Mouse (Mus musculus) forebrain, postnatal 0 days (tissue): ENCODE data around the gene Olfr1443. TPM values are rescaled to one million over a fixed set of nuclear protein-coding genes. Genes with fewer than 3 reads are reported as not detected.
"Not testable (repeated sequence)": the region's sequence is repeated elsewhere in the genome, so short reads cannot be mapped to it uniquely, and the experiment has no call there.

Experiments
- ATAC-seq: fragments of 200-750 bp; cut with Nextera tagmentation; 2 replicates; pipeline ENCODE4 v1.8.0; 2017; ENCODE audit warnings: mild to moderate bottlenecking, moderate library complexity
- DNase-seq: peaks from one replicate; pipeline ENCODE4 v3.0.0-alpha.2; 2015
- H3K27ac ChIP-seq: fragments of 300-500 bp; sonication (generic); 2 replicates; pipeline ENCODE4 v1.5.1; 2014; ENCODE audit warnings: low read depth, mild to moderate bottlenecking, antibody characterized with exemption, low read length, moderate library complexity, mixed read lengths
- H3K27me3 ChIP-seq: fragments of 300-500 bp; sonication (generic); 2 replicates; pipeline ENCODE4 v1.6.1; 2014; ENCODE audit warnings: mild to moderate bottlenecking, low read length, mixed read lengths; ENCODE audit not compliant: insufficient read depth
- H3K36me3 ChIP-seq: fragments of 300-500 bp; sonication (generic); 2 replicates; pipeline ENCODE4 v1.6.1; 2014; ENCODE audit warnings: mild to moderate bottlenecking, moderate library complexity; ENCODE audit not compliant: insufficient read depth
- H3K4me1 ChIP-seq: fragments of 300-500 bp; sonication (generic); 2 replicates; pipeline ENCODE4 v1.6.1; 2014; ENCODE audit warnings: antibody characterized with exemption; ENCODE audit not compliant: insufficient read depth
- H3K4me2 ChIP-seq: fragments of 300-500 bp; sonication (generic); 2 replicates; pipeline ENCODE4 v1.6.1; 2014; ENCODE audit warnings: low read depth, mild to moderate bottlenecking, moderate library complexity
- H3K4me3 ChIP-seq: fragments of 300-500 bp; sonication (generic); 2 replicates; pipeline ENCODE4 v1.5.1; 2014; ENCODE audit warnings: low read depth, low read length, mixed read lengths
- H3K9ac ChIP-seq: fragments of 300-500 bp; sonication (generic); 2 replicates; pipeline ENCODE4 v1.6.1; 2014; ENCODE audit warnings: mild to moderate bottlenecking
- H3K9me3 ChIP-seq: fragments of 300-500 bp; sonication (generic); 2 replicates; pipeline ENCODE4 v1.6.1; 2016; ENCODE audit warnings: low read length
- CTCF ChIP-seq: sonication (generic); IDR thresholded peaks from 2 replicates; pipeline ENCODE4 v1.5.1; 2016; ENCODE audit warnings: antibody characterized with exemption, control low read depth, low read depth
- WGBS: fragments of 180-500 bp; shearing (Covaris S2); extraction: QIAGEN DNeasy Blood & Tissue Kit; methylation state at CpG from one replicate; pipeline ENCODE4 v1.1.7; 2014; 5-methylcytosine and 5-hydroxymethylcytosine counted together
- polyA plus RNA-seq: library from polyadenylated mRNA; unstranded; fragments of >200 nt; fragmentation: Nextera tagmentation; extraction: Ambion mirVana; gene quantifications from 2 replicates; pipeline ENCODE4 v1.2.1, GENCODE M21; 2015
- total RNA-seq: library from RNA; depleted of rRNA; stranded (reverse); fragments of >200 nt; gene quantifications from 2 replicates; pipeline ENCODE4 v1.2.3, GENCODE M21; 2014

Gene Olfr1443
- total and polyA plus RNA-seq, 2 experiments from 2014 or later, result not detected

DNA sequence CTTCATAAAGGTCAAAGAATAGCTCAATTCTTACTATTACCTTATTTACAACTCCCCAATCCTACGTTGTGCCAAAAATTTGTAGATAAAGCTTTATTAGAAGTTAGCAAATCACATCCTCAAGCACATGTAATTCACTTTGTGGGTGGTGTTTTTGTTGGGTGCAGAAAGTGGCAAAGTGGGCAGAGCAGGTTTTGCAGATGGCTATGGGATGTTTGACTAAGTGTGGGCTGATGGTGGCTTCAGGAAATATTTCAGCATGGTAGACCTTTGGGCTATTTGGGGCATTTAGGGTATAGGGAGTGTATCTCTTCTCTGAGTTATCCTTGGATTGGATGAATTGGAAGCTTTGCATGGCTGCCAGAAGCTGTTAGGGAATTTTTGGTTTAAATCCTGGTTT lies 11.8 kb upstream of the Olfr1443 start:
- DNase-seq (no peak), ATAC-seq (no peak)
- Histone ChIP-seq H3K36me3 (no peaks in the 10 kb centered on the region), H3K27ac (no peak overlapping the region), H3K4me2 (no peak overlapping the region), H3K9me3 (0 out of 2 replicates have a peak, but pooled peaks cover 6% of the 10 kb centered on the region), H3K9ac (no peak overlapping the region), H3K4me3 (no peak overlapping the region), H3K27me3 (no peaks in the 10 kb centered on the region), H3K4me1 (no peaks in the 10 kb centered on the region)
- 78% methylated on average over 1 of the region's 1 CpGs for WGBS
- no peak for TF ChIP-seq CTCF

GRCm38 (mm10) chr19:12668601-12669000 lies 9.3 kb upstream of the Olfr1443 start:
- H3K4me3 ChIP-seq, H3K4me2 ChIP-seq, ATAC-seq, H3K36me3 ChIP-seq, H3K9me3 ChIP-seq, H3K27me3 ChIP-seq, H3K27ac ChIP-seq, DNase-seq, H3K9ac ChIP-seq, H3K4me1 ChIP-seq: not testable (repeated sequence)
- 96% methylated on average over 3 of the region's 3 CpGs for WGBS

- Histone ChIP-seq H3K9me3 (no peaks in the 10 kb centered on the region), H3K9ac (no peak within 1 kb of the TSS), H3K4me3 (no peak within 1 kb of the TSS), H3K4me2 (no peak within 1 kb of the TSS), H3K27ac (no peak within 1 kb of the TSS), H3K4me1 (no peaks in the 10 kb centered on the region), H3K27me3 (no peaks in the 10 kb centered on the region), H3K36me3 (no peaks in the 10 kb centered on the region)
- DNase-seq, result no peak
- no peak for ATAC-seq
- no peak for TF ChIP-seq CTCF
These were observed 7.8 kb upstream of the Olfr1443 start, which contains the start of gene Olfr1442 for GRCm38 (mm10) chr19:12670139-12670538. Olfr1442 (plus strand) TSS chr19:12670439.

DNA sequence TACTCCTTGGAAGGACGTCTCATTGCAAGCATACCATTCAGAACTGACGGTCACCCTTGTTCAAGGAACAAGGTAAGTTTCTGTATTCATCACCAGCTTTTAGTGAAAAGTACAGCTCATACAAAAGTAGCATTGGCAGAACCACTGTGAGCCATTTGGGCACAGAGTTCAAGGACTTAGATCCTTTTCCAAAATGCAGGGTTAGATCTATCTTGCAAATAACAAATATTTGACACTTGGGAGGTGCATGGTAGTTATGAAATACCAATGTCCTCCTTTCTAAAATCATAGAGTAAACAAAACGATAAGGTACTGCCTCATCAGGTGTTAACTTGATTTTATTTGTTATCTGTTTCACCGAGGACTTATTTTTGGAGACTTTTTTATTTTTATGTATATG lies 6.9 kb upstream of the Olfr1443 start:
- 86% methylated on average over 4 of the region's 4 CpGs for WGBS
- H3K4me1 ChIP-seq, result no peaks in the 10 kb centered on the region

DNA sequence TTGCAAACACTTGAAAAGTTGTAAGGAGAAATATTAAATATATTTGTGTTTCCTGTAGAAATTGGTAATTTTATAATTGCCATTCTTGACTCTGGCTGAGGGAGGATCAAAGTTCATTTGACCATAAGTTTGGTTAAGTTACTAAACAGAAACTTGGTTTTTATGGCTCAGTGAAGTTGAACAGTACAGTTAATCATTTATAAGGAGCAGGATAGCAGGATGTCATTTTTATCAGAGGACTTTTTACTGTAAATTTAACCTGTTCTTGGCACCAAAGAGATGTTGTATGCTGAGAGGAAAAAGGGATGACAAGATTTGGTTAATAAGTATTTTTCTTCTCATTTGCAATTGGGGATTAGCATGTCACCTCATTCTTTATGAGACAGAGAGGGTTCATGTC lies 6.7 kb downstream of the Olfr1443 start:
- Histone ChIP-seq H3K4me2 (no peak overlapping the region), H3K27me3 (no peaks in the 10 kb centered on the region), H3K4me1 (no peaks in the 10 kb centered on the region), H3K27ac (no peak overlapping the region), H3K9ac (no peak overlapping the region), H3K9me3 (no peaks in the 10 kb centered on the region), H3K4me3 (no peak overlapping the region), H3K36me3 (no peaks in the 10 kb centered on the region)
- ATAC-seq, result no peak
- no peak for TF ChIP-seq CTCF
- DNase-seq, result no peak

More for the DNA sequence above, 6.9 kb upstream of the Olfr1443 start:
- Histone ChIP-seq H3K27me3 (no peaks in the 10 kb centered on the region), H3K4me2 (no peak overlapping the region), H3K9ac (no peak overlapping the region), H3K36me3 (no peaks in the 10 kb centered on the region), H3K9me3 (no peaks in the 10 kb centered on the region), H3K27ac (no peak overlapping the region), H3K4me3 (no peak overlapping the region)
- TF ChIP-seq CTCF, result no peak
- ATAC-seq (no peak), DNase-seq (no peak)

DNA sequence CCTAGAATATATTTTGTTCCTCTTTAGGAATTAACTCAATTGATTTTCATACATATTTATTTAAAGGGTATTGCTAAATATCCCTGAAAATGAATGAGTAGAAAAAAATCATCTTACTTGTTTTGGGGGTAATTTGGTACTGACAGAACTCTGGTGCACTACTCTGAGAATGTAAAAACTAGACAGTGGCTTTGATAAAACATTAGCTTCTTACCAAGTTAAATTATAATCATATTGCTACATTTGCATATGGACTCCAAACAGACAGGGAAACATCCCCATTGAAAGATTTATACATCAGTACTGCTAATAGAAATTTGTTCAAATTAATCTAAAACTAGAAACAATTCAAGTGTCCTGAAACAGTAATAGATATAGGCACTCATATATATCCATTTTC lies 7.3 kb downstream of the Olfr1443 start:
- Histone ChIP-seq H3K27ac (no peak overlapping the region), H3K9me3 (no peaks in the 10 kb centered on the region), H3K27me3 (no peaks in the 10 kb centered on the region), H3K36me3 (no peaks in the 10 kb centered on the region), H3K9ac (no peak overlapping the region), H3K4me1 (no peaks in the 10 kb centered on the region), H3K4me3 (no peak overlapping the region), H3K4me2 (no peak overlapping the region)
- ATAC-seq (no peak), DNase-seq (no peak)
- TF ChIP-seq CTCF, result no peak

GRCm38 (mm10) chr19:12695590-12695989 lies 17.7 kb downstream of the Olfr1443 start, which contains the start of gene Keg1:
Keg1 (plus strand) TSS chr19:12695786.
- no peak within 1 kb of the TSS for H3K27ac ChIP-seq
- H3K4me3 ChIP-seq, result no peak within 1 kb of the TSS
- H3K9me3 ChIP-seq, result no peaks in the 10 kb centered on the region
- H3K27me3 ChIP-seq, result no peaks in the 10 kb centered on the region
- no peaks in the 10 kb centered on the region for H3K4me1 ChIP-seq
- no peak for TF ChIP-seq CTCF
- no peaks in the 10 kb centered on the region for H3K36me3 ChIP-seq
- no peak for ATAC-seq
- no peak within 1 kb of the TSS for H3K9ac ChIP-seq
- 83% methylated on average over 3 of the region's 3 CpGs for WGBS
- H3K4me2 ChIP-seq, result no peak within 1 kb of the TSS
- DNase-seq, result no peak

GRCm38 (mm10) chr19:12696221-12696620 lies 18.3 kb downstream of the Olfr1443 start:
- H3K36me3 ChIP-seq, result no peaks in the 10 kb centered on the region
- no peaks in the 10 kb centered on the region for H3K9me3 ChIP-seq
- no peak overlapping the region for H3K27ac ChIP-seq
- H3K27me3 ChIP-seq, result no peaks in the 10 kb centered on the region
- no peak for DNase-seq
- H3K4me2 ChIP-seq, result no peak overlapping the region
- H3K9ac ChIP-seq, result no peak overlapping the region
- H3K4me3 ChIP-seq, result no peak overlapping the region
- TF ChIP-seq CTCF, result no peak
- no peaks in the 10 kb centered on the region for H3K4me1 ChIP-seq
- no peak for ATAC-seq
